Mouse (Mus musculus): ENCODE measurements at regions not wholly inside any gene's neighbourhood (a gene's known extent, or its start where the extent isn't known, plus 50 kb on each side); places are given as distances from the start of the nearest gene placed in this dataset.

DNA sequence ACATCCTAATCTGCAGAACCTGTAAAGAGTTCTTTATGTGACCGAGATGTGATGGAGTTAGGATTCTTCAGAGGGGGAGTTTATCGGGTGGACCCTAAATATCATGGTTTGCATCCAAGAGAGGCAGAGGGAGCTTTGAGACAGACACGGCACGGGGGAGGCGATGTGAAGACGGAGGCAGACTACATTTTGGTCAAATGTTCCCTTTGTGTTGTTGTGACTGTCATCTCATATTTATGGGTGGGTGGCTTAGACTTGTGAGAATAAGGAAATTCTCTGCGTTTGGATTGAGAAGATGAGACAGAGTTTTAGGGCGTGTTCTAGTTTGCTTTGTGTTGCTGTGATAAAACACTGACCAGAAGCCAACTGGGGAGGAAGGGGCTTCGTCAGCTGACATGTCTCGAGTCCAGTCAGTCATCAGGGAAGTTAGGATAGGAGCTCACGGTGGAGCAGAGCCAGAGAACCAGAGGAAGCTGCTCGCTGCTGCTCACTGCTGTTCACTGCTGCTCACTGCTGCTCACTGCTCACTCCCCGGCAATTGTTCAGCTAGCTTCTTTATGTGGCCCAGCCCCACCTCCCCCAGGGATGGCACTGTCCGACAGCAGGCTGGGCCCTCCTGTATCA lies 259.0 kb upstream of the Cnr1 start:
- DNase-seq (ENCODE audit: low spot score in 2 of 2), result peak in 1 of 2 experiments; percentile 23
- intact Hi-C loops (cut with DNase I), result loop anchor here (10.0 kb wide), 1 partner anchor 141 kb away; no protein-coding TSS in a partner anchor

- no peak for DNase-seq (ENCODE audit: low spot score in 2 of 2)
- intact Hi-C loops (cut with DNase I), result loop anchor here (10.0 kb wide), 1 partner anchor 144 kb away; no protein-coding TSS in a partner anchor
These were observed 256.0 kb upstream of the Cnr1 start for GRCm38 (mm10) chr4:33668431-33668830.

- intact Hi-C loops (cut with DNase I), result no loop called here
These were observed 249.3 kb upstream of the Cnr1 start for GRCm38 (mm10) chr4:33675044-33675443.

DNA sequence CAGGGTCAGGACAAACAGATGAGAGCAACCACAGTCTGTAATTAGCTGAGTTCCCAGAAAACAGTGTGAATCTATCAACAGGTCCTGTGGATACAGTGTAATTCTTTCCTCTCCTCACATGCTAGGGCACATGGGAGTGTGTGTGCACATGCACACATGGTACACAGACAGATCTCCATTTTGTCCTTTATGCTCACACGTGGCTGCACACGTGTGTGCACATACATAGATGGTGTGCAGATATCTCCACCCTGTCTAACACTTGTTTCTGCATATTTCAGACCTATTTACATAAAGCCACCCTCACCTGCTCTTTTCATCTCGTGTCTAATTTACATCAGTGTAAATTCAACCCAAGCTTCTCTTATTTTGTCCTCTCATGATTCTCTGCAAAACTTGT lies 245.0 kb upstream of the Cnr1 start:
- no peak for DNase-seq (ENCODE audit: low spot score in 2 of 2)
- intact Hi-C loops (cut with DNase I), result no loop called here

More at GRCm38 (mm10) chr4:33675044-33675443, 249.3 kb upstream of the Cnr1 start:
- DNase-seq (ENCODE audit: low spot score in 2 of 2), result no peak

DNA sequence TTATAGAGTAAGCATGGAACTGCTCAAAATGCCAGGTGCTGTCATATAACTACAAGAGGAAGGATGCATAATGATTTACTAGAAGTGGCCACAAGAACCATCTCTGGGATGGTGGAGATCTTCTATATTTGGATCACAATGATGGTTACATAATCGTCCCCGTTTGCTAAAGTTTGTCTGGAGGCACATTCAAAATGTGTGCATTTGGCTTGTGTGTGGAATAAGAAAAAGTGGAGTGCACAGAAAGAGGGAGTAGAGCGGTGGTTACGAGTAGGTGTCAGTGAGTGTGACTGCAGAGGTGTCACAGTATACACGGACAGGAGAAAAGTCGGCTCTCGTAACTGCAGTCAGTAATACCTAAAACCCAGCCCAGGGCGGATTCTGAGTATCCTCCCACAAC lies 238.3 kb upstream of the Cnr1 start:
- DNase-seq (ENCODE audit: low spot score in 2 of 2), result peak in 1 of 2 experiments; percentile 39

DNA sequence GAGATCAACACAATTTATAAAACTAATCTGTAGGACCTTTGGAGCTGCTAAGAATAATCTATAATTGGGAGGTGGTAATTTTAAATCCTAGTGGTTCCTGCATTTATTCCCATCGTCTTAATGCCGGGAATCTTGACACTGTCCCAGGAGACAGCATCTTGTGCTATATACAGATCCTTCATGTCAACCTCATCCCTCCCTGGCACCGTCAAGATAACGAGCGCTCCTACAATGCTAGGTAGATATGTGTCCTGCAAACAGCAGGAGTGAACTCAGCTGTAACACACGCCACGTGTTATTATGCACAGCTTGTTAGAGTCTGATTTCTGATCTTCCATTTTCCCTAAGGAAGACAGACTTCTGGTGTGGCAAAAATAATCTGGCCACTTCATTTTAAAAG lies 237.0 kb upstream of the Cnr1 start:
- no peak for DNase-seq (ENCODE audit: low spot score in 2 of 2)
- intact Hi-C loops (cut with DNase I), result no loop called here

More for the DNA sequence above, 238.3 kb upstream of the Cnr1 start:
- intact Hi-C loops (cut with DNase I), result no loop called here

GRCm38 (mm10) chr4:33693441-33693840 lies 231.0 kb upstream of the Cnr1 start:
- no peak for DNase-seq (ENCODE audit: low spot score in 2 of 2)
- intact Hi-C loops (cut with DNase I), result no loop called here

- intact Hi-C loops (cut with DNase I), result no loop called here
- peak; percentile 66 to 85 for DNase-seq (ENCODE audit: low spot score in 2 of 2)
These were observed 227.4 kb upstream of the Cnr1 start for GRCm38 (mm10) chr4:33696969-33697368.

- no peak for DNase-seq (ENCODE audit: low spot score in 2 of 2)
- intact Hi-C loops (cut with DNase I), result no loop called here
These were observed 222.2 kb upstream of the Cnr1 start for GRCm38 (mm10) chr4:33702028-33702666.

- intact Hi-C loops (cut with DNase I), result no loop called here
- peak in 1 of 2 experiments; percentile 0 for DNase-seq (ENCODE audit: low spot score in 2 of 2)
These were observed 218.7 kb upstream of the Cnr1 start for GRCm38 (mm10) chr4:33705722-33706121.

DNA sequence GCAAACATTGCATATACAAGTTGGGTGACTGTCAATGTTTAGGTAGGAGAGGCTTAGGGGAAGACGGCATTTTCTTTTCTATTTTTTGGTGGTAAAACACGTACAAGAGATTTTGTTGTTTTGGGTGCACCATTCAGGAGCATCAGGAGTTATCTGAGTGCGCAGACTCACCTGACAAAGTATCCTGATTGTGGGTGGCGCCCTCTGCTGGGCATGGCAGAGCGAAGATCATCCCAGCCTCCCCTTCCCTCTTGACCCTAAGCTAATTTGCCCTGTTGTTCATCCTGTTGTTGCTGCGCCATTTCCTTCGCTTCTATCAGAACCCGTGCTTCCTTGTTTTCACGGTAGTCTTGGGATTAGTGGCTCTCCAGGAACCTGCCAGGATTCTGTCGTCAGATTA lies 217.6 kb upstream of the Cnr1 start:
- DNase-seq (ENCODE audit: low spot score in 2 of 2), result no peak
- intact Hi-C loops (cut with DNase I), result no loop called here

- intact Hi-C loops (cut with DNase I), result no loop called here
- no peak for DNase-seq (ENCODE audit: low spot score in 2 of 2)
These were observed 207.8 kb upstream of the Cnr1 start for GRCm38 (mm10) chr4:33716475-33717117.

GRCm38 (mm10) chr4:33720972-33721371 lies 203.4 kb upstream of the Cnr1 start:
- intact Hi-C loops (cut with DNase I), result no loop called here
- DNase-seq (ENCODE audit: low spot score in 2 of 2), result no peak

- intact Hi-C loops (cut with DNase I), result no loop called here
- DNase-seq (ENCODE audit: low spot score in 2 of 2), result no peak
These were observed 202.4 kb upstream of the Cnr1 start for GRCm38 (mm10) chr4:33721971-33722370.

DNA sequence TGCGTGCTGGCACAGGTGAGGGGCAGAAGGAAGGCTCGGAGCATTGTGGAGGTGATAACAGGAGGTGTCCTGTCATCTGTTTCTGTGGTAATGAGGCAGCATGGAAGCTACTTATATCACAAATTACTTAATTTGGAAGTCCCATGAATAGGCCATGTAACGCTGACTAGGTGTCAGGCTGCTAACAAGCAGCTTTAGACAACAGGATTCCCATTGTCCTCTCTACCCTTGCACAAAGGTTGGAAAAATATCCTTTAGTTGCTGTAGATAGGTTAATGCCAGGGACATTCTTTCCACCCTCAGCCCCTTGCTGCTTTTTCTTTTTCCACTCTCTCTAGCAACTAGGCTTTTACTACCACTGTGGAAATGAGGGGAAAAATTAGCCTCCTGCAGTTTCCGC lies 192.6 kb upstream of the Cnr1 start:
- intact Hi-C loops (cut with DNase I), result no loop called here
- DNase-seq (ENCODE audit: low spot score in 2 of 2), result no peak

DNA sequence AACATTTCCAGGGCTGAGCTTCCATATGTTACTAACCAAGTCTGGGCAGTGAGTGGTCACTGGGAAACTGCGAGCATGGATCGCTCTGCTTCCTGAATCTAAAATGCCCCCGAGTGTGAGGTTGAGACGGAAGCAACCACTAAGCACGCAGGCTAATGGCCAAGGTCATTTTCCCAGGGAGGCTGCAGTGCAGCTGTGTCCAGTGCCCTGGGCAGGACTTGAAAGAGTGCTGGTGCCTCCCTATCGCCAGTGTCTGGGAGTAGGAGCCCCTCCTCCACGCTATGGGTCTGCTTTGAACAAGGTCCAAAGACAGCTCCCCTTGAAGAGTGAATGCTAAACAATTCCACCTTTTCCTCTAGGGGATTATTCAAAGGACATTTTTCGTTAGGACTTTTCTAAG lies 189.5 kb upstream of the Cnr1 start:
- intact Hi-C loops (cut with DNase I), result loop anchor here (5.0 kb wide), 1 partner anchor 187 kb away; the partner anchor contains the start of gene Cnr1
- peak in 1 of 2 experiments; percentile 42 for DNase-seq (ENCODE audit: low spot score in 2 of 2)

- peak; percentile 22 to 40 for DNase-seq (ENCODE audit: low spot score in 2 of 2)
- intact Hi-C loops (cut with DNase I), result loop anchor here (5.0 kb wide), 1 partner anchor 187 kb away; the partner anchor contains the start of gene Cnr1
These were observed 188.9 kb upstream of the Cnr1 start for GRCm38 (mm10) chr4:33735442-33735966.

DNA sequence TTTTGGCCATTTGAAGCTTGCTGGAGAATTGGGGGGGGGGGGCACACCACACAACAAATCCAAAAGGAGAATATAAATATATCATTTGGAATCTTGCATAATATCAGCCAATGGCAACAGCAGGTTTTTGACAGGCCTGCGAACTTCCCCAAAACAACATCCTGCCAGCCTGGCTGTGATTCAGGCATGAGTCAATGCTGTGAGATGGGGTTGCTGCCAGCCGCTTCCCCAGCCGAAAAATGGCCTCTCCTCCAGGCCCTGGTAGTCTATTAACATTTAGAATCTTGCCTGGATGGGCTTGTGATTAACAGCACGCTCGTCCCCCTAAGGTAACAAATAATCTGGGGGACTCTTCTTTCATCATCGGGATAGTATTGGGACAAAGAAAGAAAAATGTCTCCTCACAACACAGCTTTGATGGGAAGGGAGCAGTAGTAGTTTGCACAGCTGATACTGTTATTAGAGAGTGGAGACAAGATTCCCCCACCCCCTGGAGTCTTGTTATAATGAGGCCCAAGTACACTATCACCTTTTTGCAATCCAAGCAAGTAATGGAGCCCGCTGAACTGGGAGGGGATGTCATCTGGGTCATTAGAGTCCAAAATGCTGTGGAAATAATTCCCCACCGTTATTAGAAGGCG lies 188.2 kb upstream of the Cnr1 start:
- DNase-seq (ENCODE audit: low spot score in 2 of 2), result peak; percentile 69 to 73
- intact Hi-C loops (cut with DNase I), result loop anchor here (5.0 kb wide), 1 partner anchor 186 kb away; the partner anchor contains the start of gene Cnr1

DNA sequence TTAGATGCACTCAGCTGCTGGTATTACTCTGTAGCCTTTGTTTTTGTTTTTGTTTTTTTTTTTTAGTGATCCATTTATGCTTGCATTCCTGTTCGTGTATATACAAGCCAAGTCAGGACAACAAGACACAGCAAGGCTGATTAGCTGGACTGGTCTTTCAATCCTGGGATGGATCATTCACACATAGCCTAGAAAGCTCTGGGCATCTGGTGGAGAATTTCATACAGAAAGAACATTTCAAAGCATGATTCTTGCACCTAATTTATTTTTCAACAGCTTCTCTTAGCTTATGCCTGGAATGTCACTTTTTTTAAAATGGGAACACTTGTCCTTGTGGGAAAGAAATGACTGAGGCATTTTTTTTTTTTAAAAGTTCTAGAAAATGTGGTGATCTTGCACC lies 187.1 kb upstream of the Cnr1 start:
- intact Hi-C loops (cut with DNase I), result loop anchor here (5.0 kb wide), 1 partner anchor 185 kb away; the partner anchor contains the start of gene Cnr1
- no peak for DNase-seq (ENCODE audit: low spot score in 2 of 2)
